Mouse (Mus musculus): Measurements from ENCODE around the gene Shroom3.
A peak's percentile ranks its signal among the peaks of the same experiment; 100 is the strongest.

Gene Shroom3

GRCm38 (mm10) chr5:92930557-92930956, 247.3 kb downstream of the Shroom3 start:
- DNase-seq (ENCODE audit: low read depth, low spot score), result no peak

DNA sequence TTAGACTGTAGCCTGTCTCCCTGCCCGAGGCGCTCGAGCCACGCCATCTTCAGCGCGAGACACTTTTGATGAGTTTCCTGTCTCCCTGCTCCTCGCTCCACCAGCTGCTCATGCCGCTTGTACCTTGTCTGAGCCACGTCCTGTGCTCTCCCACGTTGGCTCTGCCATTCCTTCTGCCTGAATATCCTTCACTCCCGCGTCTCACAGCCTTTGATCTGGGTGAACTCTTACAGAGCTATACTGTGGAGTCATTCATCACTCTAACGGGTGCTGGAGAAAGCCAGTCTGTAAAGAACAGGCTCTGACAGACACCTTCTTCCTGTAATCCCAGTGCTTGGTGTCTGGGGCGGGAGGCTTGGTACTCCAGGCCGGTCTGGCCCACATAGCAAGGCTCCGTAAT, 248.1 kb downstream of the Shroom3 start:
- DNase-seq (ENCODE audit: low read depth, low spot score), result no peak

DNA sequence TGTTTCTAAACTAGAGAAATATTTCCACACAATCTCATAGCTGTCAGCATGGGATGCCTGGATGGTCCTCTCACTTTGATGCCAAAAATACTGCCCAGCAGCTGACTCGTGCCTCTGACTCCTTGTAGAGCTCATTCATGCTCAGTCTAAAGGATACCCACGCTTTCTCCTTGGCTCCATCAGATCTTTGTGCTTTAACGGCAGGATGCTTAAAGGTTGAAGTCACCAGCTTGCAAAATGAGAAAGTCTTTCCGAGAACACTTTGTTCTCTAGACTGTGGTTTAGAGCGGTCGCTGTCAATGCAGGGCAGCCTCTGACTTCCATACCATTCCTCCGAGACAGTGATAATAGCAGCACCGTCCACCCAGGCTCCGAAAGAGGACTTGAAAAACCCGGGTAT, 249.8 kb downstream of the Shroom3 start:
- DNase-seq (ENCODE audit: low read depth, low spot score), result no peak

GRCm38 (mm10) chr5:92933599-92934217, 250.5 kb downstream of the Shroom3 start:
- no peak for DNase-seq (ENCODE audit: low read depth, low spot score)

DNA sequence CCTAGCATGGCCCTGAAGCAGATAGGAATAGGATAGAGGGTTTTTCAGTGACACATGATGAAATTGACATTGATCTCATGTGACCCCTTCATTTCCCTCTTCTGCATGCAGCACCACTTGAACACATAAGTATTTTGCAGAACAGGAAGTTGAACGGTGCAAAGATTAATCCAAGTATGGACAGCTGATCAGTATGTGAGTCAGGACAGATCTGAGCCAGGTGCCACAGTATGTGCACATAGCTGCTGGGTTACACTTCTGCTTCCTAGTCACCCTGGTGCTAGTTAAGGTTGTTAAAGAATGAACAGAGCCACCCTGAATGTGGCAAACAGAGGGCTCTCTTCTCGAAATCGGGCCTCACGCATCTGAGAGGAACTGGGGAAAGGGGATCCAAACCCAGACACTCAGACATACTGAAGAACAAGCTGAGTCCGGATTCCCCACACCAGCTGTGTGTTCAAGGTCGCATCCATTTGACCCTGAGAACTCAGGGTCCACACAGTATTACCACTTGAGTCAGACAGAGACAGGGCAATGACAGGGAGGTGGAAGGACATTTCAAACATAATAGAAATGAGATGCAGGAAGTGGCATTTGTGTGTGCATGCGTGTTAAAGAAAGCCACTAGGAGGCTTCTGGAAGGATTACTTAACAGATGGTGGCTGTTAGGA, 251.2 kb downstream of the Shroom3 start:
- DNase-seq (ENCODE audit: low read depth, low spot score), result no peak

DNA sequence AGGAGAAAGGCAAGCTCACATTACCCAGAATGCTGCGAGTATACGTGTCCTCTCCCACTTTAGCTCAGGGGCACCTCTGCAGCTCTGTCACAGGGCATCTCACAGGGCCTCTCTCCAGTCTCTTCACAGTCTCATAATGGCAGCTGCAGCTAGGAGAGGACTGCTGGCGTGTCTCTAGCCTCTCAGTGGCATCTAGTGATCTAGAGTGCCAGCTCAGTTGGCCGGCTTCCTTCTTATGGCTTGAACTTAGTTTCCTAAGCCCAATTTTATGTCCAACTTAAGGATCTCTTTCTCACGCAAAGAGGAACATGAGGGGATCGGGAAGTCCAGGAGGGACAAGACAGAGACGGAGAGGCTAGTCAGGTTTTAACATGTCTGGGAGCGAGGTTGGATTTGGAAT, 252.6 kb downstream of the Shroom3 start:
- no peak for DNase-seq (ENCODE audit: low read depth, low spot score)

GRCm38 (mm10) chr5:92937701-92938100, 254.5 kb downstream of the Shroom3 start:
- DNase-seq (ENCODE audit: low read depth, low spot score), result no peak

GRCm38 (mm10) chr5:92939246-92939995, 256.2 kb downstream of the Shroom3 start:
- no peak for DNase-seq (ENCODE audit: low read depth, low spot score)

DNA sequence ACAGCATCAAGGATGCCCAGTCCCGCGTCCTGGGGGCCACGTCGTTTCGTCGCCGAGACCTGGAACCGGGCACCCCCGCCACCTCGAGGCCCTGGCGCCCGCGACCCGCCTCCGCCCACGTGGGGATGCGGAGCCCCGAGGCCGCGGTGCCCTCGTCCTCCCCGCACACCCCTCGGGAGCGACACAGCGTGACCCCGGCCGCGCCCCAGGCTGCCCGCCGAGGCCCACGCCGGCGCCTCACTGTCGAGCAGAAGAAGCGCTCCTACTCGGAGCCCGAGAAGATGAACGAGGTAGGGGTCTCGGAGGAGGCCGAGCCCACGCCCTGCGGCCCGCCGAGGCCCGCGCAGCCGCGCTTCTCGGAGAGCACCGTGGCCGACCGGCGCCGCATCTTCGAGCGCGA, 258.9 kb downstream of the Shroom3 start:
- no peak for DNase-seq (ENCODE audit: low read depth, low spot score)

- DNase-seq (ENCODE audit: low read depth, low spot score), result no peak
Measured at GRCm38 (mm10) chr5:92942577-92942976, 259.3 kb downstream of the Shroom3 start.

DNA sequence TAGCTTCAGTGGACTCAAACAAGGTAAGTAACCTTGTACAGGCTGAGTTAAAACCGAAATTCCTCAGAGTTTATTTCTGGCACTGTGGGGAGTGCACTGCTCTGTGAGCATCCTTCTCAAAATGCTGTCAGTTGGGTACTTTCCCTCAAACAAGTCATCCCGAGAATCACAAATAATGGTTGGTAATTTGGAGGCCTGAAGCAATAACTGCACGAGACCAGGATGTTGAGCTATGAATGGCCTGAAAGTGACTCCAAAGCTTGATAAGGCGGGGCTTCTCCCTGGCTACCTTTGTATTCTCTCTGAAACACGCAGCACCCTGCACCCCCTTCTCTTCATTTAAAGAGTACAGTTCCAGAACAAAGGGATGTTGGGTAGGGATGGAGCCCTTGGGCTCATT, 261.6 kb downstream of the Shroom3 start:
- DNase-seq (ENCODE audit: low read depth, low spot score), result no peak

DNA sequence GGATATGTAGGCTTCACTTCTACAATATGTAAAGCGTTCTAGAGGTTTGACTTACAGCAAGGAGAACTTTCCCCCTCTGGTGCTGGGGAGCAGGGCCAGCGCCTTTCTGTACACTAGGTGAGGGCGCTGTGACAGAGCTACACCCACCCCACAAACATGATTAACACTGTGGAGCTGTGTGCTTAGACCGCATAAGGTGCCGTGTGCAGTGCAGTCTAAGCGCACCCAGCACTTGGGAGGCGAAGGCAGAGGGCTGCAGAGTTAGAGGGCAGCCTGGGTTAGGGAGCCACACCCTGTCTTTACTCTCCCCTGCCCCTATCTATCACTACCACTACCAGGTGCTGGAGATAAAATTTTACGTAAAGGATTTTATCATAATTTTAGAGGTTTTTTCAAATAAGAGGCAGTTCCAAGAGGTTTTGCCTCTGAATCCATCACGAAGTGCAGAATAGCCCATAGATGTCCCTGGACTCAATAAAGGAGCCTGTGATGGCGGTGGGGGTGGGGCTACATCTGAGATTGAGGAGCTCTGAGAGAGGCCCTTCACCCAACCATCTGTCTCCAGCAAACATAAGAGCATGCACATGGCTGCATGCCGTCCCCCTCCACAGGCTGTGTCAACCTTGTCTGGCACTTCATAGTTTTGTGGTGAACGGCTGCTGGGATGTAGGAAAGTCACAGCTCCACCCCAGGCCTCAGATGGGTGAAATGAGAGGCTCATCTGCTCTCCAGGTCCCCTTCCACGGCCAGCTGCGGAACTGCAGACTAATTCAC, 265.9 kb downstream of the Shroom3 start:
- no peak for DNase-seq (ENCODE audit: low read depth, low spot score)

GRCm38 (mm10) chr5:92950583-92950982, 267.3 kb downstream of the Shroom3 start:
- no peak for DNase-seq (ENCODE audit: low read depth, low spot score)

GRCm38 (mm10) chr5:92951079-92951478, 267.8 kb downstream of the Shroom3 start:
- no peak for DNase-seq (ENCODE audit: low read depth, low spot score)

DNA sequence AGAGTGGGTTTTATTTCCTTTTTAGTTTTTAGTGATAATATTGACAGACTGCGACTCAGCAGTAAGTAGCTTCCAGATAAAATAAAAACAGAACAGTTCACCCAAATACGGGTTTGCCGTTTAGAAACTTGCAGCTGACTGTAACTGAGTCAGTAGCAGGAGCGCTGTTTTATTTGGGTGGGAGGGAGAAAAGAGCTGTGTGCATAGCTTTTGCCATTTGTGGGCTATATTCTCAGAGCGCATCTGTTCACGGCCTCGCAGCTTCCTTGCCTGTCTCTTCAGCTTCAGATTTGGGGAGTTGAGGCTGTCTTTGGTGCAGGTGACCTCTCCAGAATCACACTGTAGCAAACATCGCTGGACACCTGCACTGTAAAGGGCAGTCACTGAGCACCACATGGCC, 270.6 kb downstream of the Shroom3 start:
- DNase-seq (ENCODE audit: low read depth, low spot score), result no peak

DNA sequence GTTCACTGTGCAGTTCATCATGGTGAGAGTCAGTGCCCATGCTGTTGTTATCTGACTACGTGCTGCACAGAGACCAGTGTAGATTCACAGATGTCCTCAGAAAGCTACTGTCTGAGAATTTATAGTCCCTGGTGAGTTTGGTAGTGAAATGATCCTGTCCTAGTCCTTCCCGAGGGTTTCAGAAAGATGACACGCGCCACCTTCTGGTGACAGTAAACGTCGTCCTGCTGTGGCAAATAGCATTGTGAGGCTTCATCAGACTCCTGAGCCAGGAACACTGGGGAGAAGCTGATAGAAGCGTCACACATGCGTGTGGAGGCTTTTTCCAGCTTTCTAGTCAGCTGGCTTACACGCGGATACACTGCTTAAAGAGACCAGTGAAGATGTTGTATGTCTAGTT, 271.1 kb downstream of the Shroom3 start:
- DNase-seq (ENCODE audit: low read depth, low spot score), result peak; percentile 69

DNA sequence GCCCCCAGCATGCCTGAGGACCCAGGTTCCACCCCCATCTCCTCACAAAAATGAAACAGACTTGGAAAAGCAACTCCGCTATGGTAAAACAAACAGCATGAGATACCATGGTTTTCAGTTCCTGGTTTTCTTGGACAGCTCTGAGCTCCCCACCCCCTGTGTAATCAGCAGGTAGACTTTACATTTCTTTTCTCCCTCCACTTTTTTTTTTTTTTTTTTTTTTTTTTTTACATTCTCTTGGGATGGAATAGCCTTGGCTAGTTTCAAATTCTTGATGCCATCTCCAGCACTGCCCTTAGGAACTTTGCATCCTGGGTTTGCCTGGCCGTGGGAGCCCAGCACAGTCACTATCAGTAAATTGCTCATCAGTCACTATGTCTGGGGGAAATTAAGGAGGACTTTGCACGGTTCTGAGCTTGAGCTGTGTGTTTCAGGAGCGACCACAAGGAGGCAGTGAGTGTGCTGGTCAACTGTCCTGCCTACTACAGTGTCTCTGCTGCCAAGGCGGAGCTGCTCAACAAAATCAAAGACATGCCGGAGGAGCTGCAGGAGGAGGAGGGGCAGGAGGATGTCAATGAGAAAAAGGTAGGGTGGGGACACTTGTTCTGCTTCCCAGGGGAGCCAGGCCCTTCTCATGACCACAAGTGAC, 271.7 kb downstream of the Shroom3 start:
- DNase-seq (ENCODE audit: low read depth, low spot score), result no peak

- no peak for DNase-seq (ENCODE audit: low read depth, low spot score)
Measured at GRCm38 (mm10) chr5:92959287-92959686, 276.1 kb downstream of the Shroom3 start.

DNA sequence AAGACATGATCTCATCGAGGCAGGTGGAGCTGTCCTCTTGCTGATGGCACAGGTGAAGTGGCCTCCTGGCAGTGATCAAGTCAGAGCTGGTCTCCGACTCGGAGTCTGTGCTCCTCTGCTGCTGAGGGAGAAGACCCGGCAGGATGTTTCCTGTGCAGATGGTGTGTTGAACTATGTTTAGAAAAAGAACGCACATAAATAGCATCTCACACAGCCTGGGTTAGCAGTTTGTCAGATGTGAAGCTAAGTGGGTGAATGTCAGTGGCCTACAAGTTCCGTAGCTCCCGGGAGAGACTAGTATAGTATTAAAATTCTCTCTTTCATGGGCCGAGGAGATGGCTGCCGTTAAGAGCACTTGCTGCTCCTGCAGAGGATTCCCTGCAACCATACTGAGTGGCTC, 276.5 kb downstream of the Shroom3 start:
- no peak for DNase-seq (ENCODE audit: low read depth, low spot score)

GRCm38 (mm10) chr5:92961353-92961752, 278.1 kb downstream of the Shroom3 start:
- no peak for DNase-seq (ENCODE audit: low read depth, low spot score)

GRCm38 (mm10) chr5:92961770-92962231, 278.6 kb downstream of the Shroom3 start:
- no peak for DNase-seq (ENCODE audit: low read depth, low spot score)

Data from brain, embryonic 18.5 days (tissue).